Mouse (Mus musculus): ENCODE data around the gene Gm20909.
"Not testable (repeated sequence)": the region's sequence is repeated elsewhere in the genome, so short reads cannot be mapped to it uniquely, and the experiment has no call there.

Gm20909 gene

GRCm38 (mm10) chrY:21164270-21164669 is at the start of gene Gm20909:
Gene Gm20909, plus strand, starts transcription at chrY:21164570.
- DNase-seq (ENCODE audit: low spot score in 2 of 2) = not testable (repeated sequence)

Data from thymus, postnatal 10 days (tissue).